Mouse (Mus musculus): Measurements from ENCODE around the gene Wfdc12.

- TF ChIP-seq POLR2A (IDR thresholded peaks at IDR 0.05; ENCODE audit: control insufficient read depth, extremely low read depth, insufficient read depth, low read length, poor library complexity) (no peak), CTCF (IDR thresholded peaks at IDR 0.05; ENCODE audit: borderline replicate concordance, control insufficient read depth, extremely low read depth, insufficient read depth, low read length, poor library complexity) (no peak)
These were observed 14.6 kb downstream of the Wfdc12 start for GRCm38 (mm10) chr2:164175850-164176249.
